20 mouse cellular contexts compared by ENCODE assay signal in genomic region chr9:48374357-48374756, GRCm38 (mm10). TPM values are rescaled to one million over a fixed set of nuclear protein-coding genes. Genes with fewer than 3 reads are reported as not detected.
DNase-seq lines count a peak whose midpoint lies in the region; ATAC-seq and TF ChIP-seq lines count a peak whose summit lies in the region.
"Had no signal": no experiment of that assay in that cellular context is flagged by ENCODE, and none has a peak within 500 bp of the region (broad histone marks: within the 10 kb centered on the region; RNA-seq: fewer than 3 reads in every experiment).

No protein-coding gene starts in this region.

- H3K4me3 ChIP-seq in G1E (ENCODE audit: low read depth, low read length), result peak overlapping the region; percentile 48; the same call in 1 of the 2 replicates
- H3K4me3 ChIP-seq in bone marrow, adult 2 months (replicated peaks; ENCODE audit: control insufficient read depth, low read depth, low read length), result no peak overlapping the region
- no peak overlapping the region for H3K4me3 ChIP-seq in liver, embryonic 14.5 days (ENCODE audit: insufficient read depth in 1 of 2, low read depth in 2 of 2, low read length in 2 of 2)
- H3K4me3 ChIP-seq in neural tube, embryonic 15.5 days (replicated peaks), result no peak overlapping the region
- H3K4me3 ChIP-seq: embryonic facial prominence, embryonic 12.5 days; gastrocnemius, adult 2 months; heart, embryonic 12.5 days; hindbrain, embryonic 15.5 days had no signal

- peaks cover 46% of the 10 kb centered on the region for H3K36me3 ChIP-seq in G1E (replicated peaks)
- H3K36me3 ChIP-seq in liver, embryonic 14.5 days (replicated peaks; ENCODE audit: control insufficient read depth, insufficient read depth, low read depth), result no peaks in the 10 kb centered on the region; the same call in 1 of the 2 replicates
- no peaks in the 10 kb centered on the region for H3K36me3 ChIP-seq in neural tube, embryonic 15.5 days
- H3K36me3 ChIP-seq: embryonic facial prominence, embryonic 12.5 days; heart, embryonic 12.5 days; hindbrain, embryonic 15.5 days had no signal

- peak overlapping the region; percentile 38 for H3K4me2 ChIP-seq in liver, embryonic 14.5 days (ENCODE audit: low read depth)
- no peak overlapping the region for H3K4me2 ChIP-seq in neural tube, embryonic 15.5 days
- H3K4me2 ChIP-seq: embryonic facial prominence, embryonic 12.5 days; heart, embryonic 12.5 days; hindbrain, embryonic 15.5 days had no signal

- H3K9me3 ChIP-seq in G1E (replicated peaks), result no peaks in the 10 kb centered on the region
- no peaks in the 10 kb centered on the region for H3K9me3 ChIP-seq in liver, embryonic 14.5 days (ENCODE audit: control insufficient read depth, low read length)
- no peaks in the 10 kb centered on the region for H3K9me3 ChIP-seq in neural tube, embryonic 15.5 days (replicated peaks)
- H3K9me3 ChIP-seq: embryonic facial prominence, embryonic 12.5 days; heart, embryonic 12.5 days; hindbrain, embryonic 15.5 days had no signal

- no peaks in the 10 kb centered on the region for H3K27me3 ChIP-seq in G1E (ENCODE audit: insufficient read depth, low read length)
- no peaks in the 10 kb centered on the region for H3K27me3 ChIP-seq in liver, embryonic 14.5 days (ENCODE audit: control insufficient read depth, insufficient read depth, low read length)
- H3K27me3 ChIP-seq in neural tube, embryonic 15.5 days (replicated peaks), result no peaks in the 10 kb centered on the region
- H3K27me3 ChIP-seq: embryonic facial prominence, embryonic 12.5 days; heart, embryonic 12.5 days; hindbrain, embryonic 15.5 days had no signal

- no peak for DNase-seq in G1E (ENCODE audit: low spot score)
- DNase-seq in liver, embryonic 14.5 days (ENCODE audit: low read depth in 3 of 3, low spot score in 3 of 3), result no peak
- DNase-seq in left cerebral cortex, adult 18-20 months (ENCODE audit: low spot score in 2 of 2), result no peak
- DNase-seq in thymus, postnatal 0 days (ENCODE audit: low spot score), result no peak
- DNase-seq: adrenal gland, adult 8-10 months; adrenal gland, postnatal 36 days; B cell, adult 2 months; cerebellum, adult 11 months; cerebellum, adult 8-10 months; cerebellum, postnatal 14 days; gastrocnemius, adult 2 months; gastrocnemius, postnatal 25 days had no signal

- H3K4me1 ChIP-seq in G1E (ENCODE audit: insufficient read depth, low read depth, low read length), result peaks cover 50% of the 10 kb centered on the region
- H3K4me1 ChIP-seq in bone marrow, adult 2 months (ENCODE audit: control insufficient read depth, insufficient read depth, low read length), result peaks cover 4% of the 10 kb centered on the region
- peaks cover 19% of the 10 kb centered on the region in 2 experiments for H3K4me1 ChIP-seq in liver, embryonic 14.5 days (replicated peaks; ENCODE audit: control insufficient read depth in 2 of 2, insufficient read depth in 2 of 2, low read length in 1 of 2)
- no peaks in the 10 kb centered on the region for H3K4me1 ChIP-seq in neural tube, embryonic 15.5 days
- H3K4me1 ChIP-seq: embryonic facial prominence, embryonic 12.5 days; heart, embryonic 12.5 days; hindbrain, embryonic 15.5 days had no signal

- WGBS in bone marrow, adult 2 months, result 18% methylated on average over 2 of the region's 2 CpGs
- 9% methylated on average over 2 of the region's 2 CpGs for WGBS in liver, embryonic 14.5 days (ENCODE audit: insufficient replicate concordance)
- 82% methylated on average over 2 of the region's 2 CpGs for WGBS in neural tube, embryonic 15.5 days

- peak; percentile 41 for ATAC-seq in G1E (ENCODE audit: extremely low read depth, insufficient number of reproducible peaks, low FRiP score, poor library complexity, severe bottlenecking)
- ATAC-seq in liver, embryonic 14.5 days (ENCODE audit: insufficient read depth), result peak; percentile 57; the same call in 1 of the 2 replicates
- ATAC-seq in megakaryocyte, adult 5-6 weeks (ENCODE audit: poor library complexity, severe bottlenecking), result 0 out of 2 replicates have a peak, but pooled peaks have one; percentile 48
- no peak for ATAC-seq in CD4-positive, CD25-positive, alpha-beta regulatory T cell, adult 4 months
- no peak for ATAC-seq in neural tube, embryonic 15.5 days (ENCODE audit: low FRiP score)
- ATAC-seq: forebrain, embryonic 14.5 days had no signal

- no peak for TF ChIP-seq POLR2A in bone marrow, adult 2 months (IDR thresholded peaks at IDR 0.05; ENCODE audit: borderline replicate concordance, control insufficient read depth, low read depth, low read length)

- TF ChIP-seq CTCF in G1E (IDR thresholded peaks at IDR 0.05; ENCODE audit: low read depth, low read length), result no peak
- no peak for TF ChIP-seq CTCF in bone marrow, adult 2 months (IDR thresholded peaks at IDR 0.05; ENCODE audit: control insufficient read depth, insufficient read depth, low read length)
- TF ChIP-seq CTCF in liver, embryonic 14.5 days (IDR thresholded peaks at IDR 0.05; ENCODE audit: low read depth), result no peak

- peak; percentile 42; the same call in 1 of the 2 replicates for TF ChIP-seq EP300 in liver, embryonic 14.5 days (IDR thresholded peaks at IDR 0.05; ENCODE audit: low read depth)

- peak overlapping the region; percentile 24 for H3K9ac ChIP-seq in liver, embryonic 14.5 days (replicated peaks)
- no peak overlapping the region for H3K9ac ChIP-seq in neural tube, embryonic 15.5 days (replicated peaks)
- H3K9ac ChIP-seq: embryonic facial prominence, embryonic 12.5 days; heart, embryonic 12.5 days; hindbrain, embryonic 15.5 days had no signal

- peak overlapping the region; percentile 72; the same call in 1 of the 2 replicates for H3K27ac ChIP-seq in bone marrow, adult 2 months (ENCODE audit: control insufficient read depth, insufficient read depth, low read depth, low read length, poor library complexity)
- H3K27ac ChIP-seq in liver, embryonic 14.5 days, result peak overlapping the region; percentile 77
- H3K27ac ChIP-seq in neural tube, embryonic 15.5 days (replicated peaks), result no peak overlapping the region
- H3K27ac ChIP-seq: embryonic facial prominence, embryonic 12.5 days; gastrocnemius, adult 2 months; hindbrain, embryonic 15.5 days had no signal

RNA-seq across cellular contexts. Expression of gene Nxpe2, which starts 21.1 kb away (rescaled TPM):
- 10.5 and 64.3 TPM in 2 replicates for total RNA-seq in G1E (2014; fragmentation: Nextera tagmentation)
- total RNA-seq in G1E (2017), result 1.5 and 2.3 TPM in 2 replicates
- 0.12 and 0.18 TPM in 2 replicates for polyA plus RNA-seq in G1E (2012)
- polyA plus RNA-seq in bone marrow, adult 2 months (2011; ENCODE audit: insufficient read depth, insufficient read length, low replicate concordance, missing spikeins), result 81.3 and 120 TPM in 2 replicates
- 82.3 and 110 TPM in 2 replicates for polyA plus RNA-seq in liver, embryonic 14.5 days (2012; rRNA removed)
- polyA plus RNA-seq in liver, embryonic 14.5 days (2014; fragmentation: Nextera tagmentation; extraction: Ambion mirVana), result 192 and 209 TPM in 2 replicates
- total RNA-seq in megakaryocyte, adult 5-6 weeks (2015), result 6.7 and 12.1 TPM in 2 replicates
- total RNA-seq in megakaryocyte, adult 5-6 weeks (2017), result 1.6 and 9.4 TPM in 2 replicates
- under 1 TPM; 0.19 to 0.35 TPM for total RNA-seq in left cerebral cortex, adult 18-20 months (2021)
- under 1 TPM; 0.09 to 0.57 TPM for polyA plus RNA-seq in CD4-positive, CD25-positive, alpha-beta regulatory T cell, adult 4 months (2017; shearing (Covaris generic))
- polyA plus RNA-seq in neural tube, embryonic 15.5 days (2015; fragmentation: Nextera tagmentation; extraction: Ambion mirVana), result 0.28 and 0.60 TPM in 2 replicates
- polyA plus RNA-seq in thymus, postnatal 0 days (2015; fragmentation: Nextera tagmentation; extraction: Ambion mirVana), result 0.69 and 1.1 TPM in 2 replicates

Comparison
In these comparisons a context has a peak if more than half of its experiments do, and no peak if none do; other contexts are left out.
1. ATAC-seq: peak in G1E (single experiment), liver, embryonic 14.5 days (single experiment) and megakaryocyte, adult 5-6 weeks (single experiment); none in CD4-positive, CD25-positive, alpha-beta regulatory T cell, adult 4 months (single experiment) and neural tube, embryonic 15.5 days (single experiment).
2. RNA of gene Nxpe2, which starts 21.1 kb away (polyA plus RNA-seq): 82.3 to 209 TPM in liver, embryonic 14.5 days and 81.3 to 120 TPM in bone marrow, adult 2 months; 0.69 to 1.1 TPM in thymus, postnatal 0 days, 0.09 to 0.57 TPM in CD4-positive, CD25-positive, alpha-beta regulatory T cell, adult 4 months, 0.28 to 0.60 TPM in neural tube, embryonic 15.5 days and 0.12 to 0.18 TPM in G1E; every median in the first group is over 10 times any median in the second.